Mouse (Mus musculus) liver, adult 2 months (tissue): Measurements from ENCODE around the gene Nek6.

Experiments
- CTCF ChIP-seq: fragments of 200-500 bp; IDR thresholded peaks from 2 replicates; pipeline ENCODE4 v1.5.1; 2011; ENCODE audit warnings: low read depth, low read length, control low read depth
- POLR2A ChIP-seq: fragments of 200-500 bp; IDR thresholded peaks from 2 replicates; pipeline ENCODE4 v1.6.1; 2011; ENCODE audit warnings: low read length, control low read depth; ENCODE audit not compliant: insufficient read depth; ENCODE audit errors: extremely low read depth

DNA sequence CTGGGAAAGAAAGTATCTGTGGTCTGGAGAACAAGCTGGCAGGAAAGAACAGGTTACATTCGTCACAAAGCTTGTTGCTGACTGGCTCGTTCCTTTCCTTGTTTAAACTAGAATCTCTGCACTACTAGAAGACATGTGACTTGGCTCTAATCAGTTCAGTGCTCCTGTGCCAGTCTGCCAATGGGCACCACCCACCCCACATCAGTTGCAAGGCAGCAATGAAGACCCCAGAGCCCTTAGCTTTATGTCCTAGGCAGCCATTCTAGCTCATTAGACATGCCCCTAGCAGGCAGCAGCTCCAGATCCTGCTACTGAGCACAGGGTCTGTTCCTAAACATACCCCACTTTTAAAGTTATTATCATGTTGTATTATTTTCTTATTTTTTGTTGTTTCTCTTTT is 72.5 kb downstream of the Nek6 start:
- TF ChIP-seq POLR2A (no peak), CTCF (no peak)
